Mouse (Mus musculus) cortical plate, adult 2 months (tissue): ENCODE measurements at regions not wholly inside any gene's neighbourhood (a gene's known extent, or its start where the extent isn't known, plus 50 kb on each side); places are given as distances from the start of the nearest gene placed in this dataset.

Experiments
- CTCF ChIP-seq: fragments of 200-500 bp; IDR thresholded peaks from 2 replicates; pipeline ENCODE4 v1.5.1; 2011; ENCODE audit warnings: mild to moderate bottlenecking, control low read depth, low read length; ENCODE audit not compliant: insufficient read depth; ENCODE audit errors: extremely low read depth
- POLR2A ChIP-seq: fragments of 200-500 bp; IDR thresholded peaks from 2 replicates; pipeline ENCODE4 v1.6.1; 2011; ENCODE audit warnings: mild to moderate bottlenecking, low read length, control low read depth; ENCODE audit not compliant: insufficient read depth; ENCODE audit errors: extremely low read depth

GRCm38 (mm10) chr8:89396673-89397072, 352.7 kb upstream of the Sall1 start:
- TF ChIP-seq CTCF (no peak), POLR2A (no peak)
